Mouse (Mus musculus): ENCODE measurements at regions not wholly inside any gene's neighbourhood (a gene's known extent, or its start where the extent isn't known, plus 50 kb on each side); places are given as distances from the start of the nearest gene placed in this dataset.

- no peak for DNase-seq (ENCODE audit: low read depth)
Observed at GRCm38 (mm10) chr16:75297416-75297815, 288.4 kb downstream of the Lipi start.

- DNase-seq (ENCODE audit: low read depth), result no peak
Observed at GRCm38 (mm10) chr16:75292736-75293428, 293.0 kb downstream of the Lipi start.

- no peak for DNase-seq (ENCODE audit: low read depth)
Observed at GRCm38 (mm10) chr16:75291194-75291593, 294.7 kb downstream of the Lipi start.

- DNase-seq (ENCODE audit: low read depth), result no peak
Observed at GRCm38 (mm10) chr16:75287150-75287549, 298.7 kb downstream of the Lipi start.

GRCm38 (mm10) chr16:75285811-75286210, 300.1 kb downstream of the Lipi start:
- no peak for DNase-seq (ENCODE audit: low read depth)

- no peak for DNase-seq (ENCODE audit: low read depth)
Observed at GRCm38 (mm10) chr16:75263903-75264302, 322.0 kb downstream of the Lipi start.

GRCm38 (mm10) chr16:75254981-75255380, 330.9 kb downstream of the Lipi start:
- no peak for DNase-seq (ENCODE audit: low read depth)

- DNase-seq (ENCODE audit: low read depth), result no peak
Observed at GRCm38 (mm10) chr16:75249170-75249569, 336.7 kb downstream of the Lipi start.

- DNase-seq (ENCODE audit: low read depth), result no peak
Observed at GRCm38 (mm10) chr16:75240383-75240782, 345.5 kb downstream of the Lipi start.

- no peak for DNase-seq (ENCODE audit: low read depth)
Observed at GRCm38 (mm10) chr16:75232133-75232532, 353.7 kb downstream of the Lipi start.

GRCm38 (mm10) chr16:75193404-75193803, 392.5 kb downstream of the Lipi start:
- DNase-seq (ENCODE audit: low read depth), result no peak

- DNase-seq (ENCODE audit: low read depth), result no peak
Observed at GRCm38 (mm10) chr16:75190316-75190715, 395.5 kb downstream of the Lipi start.

- no peak for DNase-seq (ENCODE audit: low read depth)
Observed at GRCm38 (mm10) chr16:75166040-75166439, 419.8 kb downstream of the Lipi start.

GRCm38 (mm10) chr16:75164969-75165726, 420.7 kb downstream of the Lipi start:
- no peak for DNase-seq (ENCODE audit: low read depth)

GRCm38 (mm10) chr16:75159740-75160139, 426.1 kb downstream of the Lipi start:
- DNase-seq (ENCODE audit: low read depth), result no peak

- no peak for DNase-seq (ENCODE audit: low read depth)
Observed at GRCm38 (mm10) chr16:75155441-75156038, 430.3 kb downstream of the Lipi start.
